Mouse (Mus musculus) MEL (cell line): ENCODE results near the gene Ercc6l2.

Experiments
- CHD1 ChIP-seq: IDR thresholded peaks from 2 replicates; pipeline ENCODE4 v1.6.1; 2012; ENCODE audit warnings: low read depth, mild to moderate bottlenecking, inconsistent platforms, low read length, improper control_type of control experiment
- CTCF ChIP-seq, 3 experiments: IDR thresholded peaks in 2 of 3; conservative IDR thresholded peaks in 1 of 3; 2 replicates each; pipeline ENCODE4 v1.5.1; 2011 to 2012; ENCODE audit warnings: low read length in 3 of 3, low read depth in 2 of 3, mild to moderate bottlenecking in 2 of 3, improper control_type of control experiment in 1 of 3, inconsistent platforms in 1 of 3, mixed read lengths in 1 of 3, moderate library complexity in 1 of 3; ENCODE audit not compliant: control insufficient read depth in 1 of 3, insufficient read depth in 1 of 3, poor library complexity in 1 of 3, severe bottlenecking in 1 of 3
- GATA1 ChIP-seq: IDR thresholded peaks from 2 replicates; pipeline ENCODE4 v1.6.1; 2011; ENCODE audit warnings: low read depth, low read length, improper control_type of control experiment
- TCF12 ChIP-seq: IDR thresholded peaks from 2 replicates; pipeline ENCODE4 v1.6.1; 2014; ENCODE audit warnings: low read depth, mild to moderate bottlenecking, inconsistent platforms, low read length, improper control_type of control experiment, moderate library complexity
- ZMIZ1 ChIP-seq: IDR thresholded peaks from 2 replicates; pipeline ENCODE4 v1.6.1; 2012; ENCODE audit warnings: low read depth, mild to moderate bottlenecking, inconsistent platforms, low read length, improper control_type of control experiment, moderate library complexity
- ZNF384 ChIP-seq: IDR thresholded peaks from 2 replicates; pipeline ENCODE4 v1.6.1; 2012; ENCODE audit warnings: low read depth, mild to moderate bottlenecking, inconsistent platforms, low read length, improper control_type of control experiment

DNA sequence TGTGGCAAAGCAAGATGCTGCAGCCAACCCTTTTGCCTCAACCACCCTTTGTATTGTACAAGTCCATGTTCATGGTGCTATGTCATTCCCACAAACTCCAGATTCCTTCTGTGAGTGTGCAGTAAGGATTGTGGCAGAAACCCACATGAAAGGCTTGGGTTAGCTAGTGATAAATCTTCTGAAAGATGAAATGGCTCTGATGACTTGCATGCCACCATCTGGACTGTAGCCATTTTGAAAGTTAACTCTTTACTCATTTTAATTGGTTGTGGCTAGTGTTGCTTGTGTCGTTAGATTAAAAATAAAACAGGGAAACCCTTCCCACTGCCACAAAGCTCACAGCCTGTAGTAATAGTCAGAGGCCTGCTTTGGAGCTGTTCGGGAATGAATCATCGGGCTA is 44.0 kb upstream of the Ercc6l2 start:
- TF ChIP-seq GATA1 (no peak), ZNF384 (no peak), CTCF (IDR thresholded peaks at IDR 0.05 in 2 of 3, conservative IDR thresholded peaks at IDR 0.05 in 1 of 3; ENCODE audit: control insufficient read depth in 1 of 3, insufficient read depth in 1 of 3, low read depth in 2 of 3, low read length in 3 of 3, poor library complexity in 1 of 3, severe bottlenecking in 1 of 3) (no peak), CHD1 (no peak), ZMIZ1 (no peak), TCF12 (no peak)
